Mouse (Mus musculus): ENCODE measurements around the gene Nos3. TPM values are rescaled to one million over a fixed set of nuclear protein-coding genes. Genes with fewer than 3 reads are reported as not detected.
A peak's percentile ranks its signal among the peaks of the same experiment; 100 is the strongest.

Gene Nos3
- polyA plus RNA-seq, 1 experiment from 2014 or later = 7.5 TPM

DNA sequence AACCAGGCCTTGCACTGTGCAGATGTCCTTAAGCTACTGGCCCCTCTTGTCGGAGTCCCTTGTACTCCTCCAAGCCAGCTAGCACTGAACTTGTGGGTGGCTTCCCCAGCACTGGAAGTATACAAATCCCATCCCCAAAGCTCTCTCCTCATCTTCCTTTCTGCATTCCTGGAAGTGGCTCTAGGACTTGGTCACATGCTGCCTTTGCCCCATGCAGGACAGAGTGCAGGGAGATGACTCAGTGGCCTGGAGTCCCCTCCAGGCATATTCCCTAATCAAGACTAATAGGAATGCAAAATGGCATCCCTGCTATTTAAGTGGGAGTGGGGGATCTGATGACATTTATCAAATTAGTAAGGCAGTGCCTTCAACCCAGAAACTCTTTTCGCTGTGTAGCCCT, 47.5 kb downstream of the Nos3 start:
- ATAC-seq (ENCODE audit: insufficient number of reproducible peaks, low FRiP score, low TSS enrichment, low read depth) = no peak
- 78% methylated on average over 2 of the region's 2 CpGs for WGBS

DNA sequence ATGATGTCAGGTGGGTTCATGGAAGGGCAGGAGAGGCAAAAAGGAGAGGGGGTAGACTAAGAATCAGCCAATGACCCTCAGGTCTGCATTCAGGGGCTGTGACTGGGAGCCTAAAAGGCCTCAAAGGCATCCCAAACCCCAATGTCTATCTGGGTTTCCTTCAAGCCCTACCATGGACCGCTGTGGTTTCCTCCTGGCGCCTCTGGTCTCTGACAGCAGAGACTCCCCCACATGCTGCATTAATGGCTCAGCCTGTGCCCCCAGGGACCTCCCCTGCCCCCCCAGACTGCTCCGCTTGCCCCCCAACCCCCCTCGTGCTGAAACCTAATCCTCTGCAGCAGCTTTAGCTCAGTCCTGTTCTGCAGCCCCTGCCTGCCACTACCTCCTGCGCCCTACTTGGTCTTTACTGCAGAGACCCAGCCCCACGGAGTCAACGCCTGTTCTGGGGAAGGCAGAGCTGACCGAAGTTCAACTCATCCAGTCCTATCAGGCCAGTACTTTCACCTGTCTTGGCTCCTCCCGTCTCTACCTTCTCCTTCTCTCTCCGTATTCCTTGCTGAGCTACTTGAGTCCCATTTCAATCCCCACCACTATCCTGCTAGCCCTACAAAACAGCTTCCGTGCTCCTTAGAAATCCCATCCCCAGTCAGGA, 48.6 kb downstream of the Nos3 start, which contains the start of gene Asic3:
Gene Asic3 (plus strand): TSS at position 351 of the 652 bp plus-strand sequence.
- no peak within 1 kb of the TSS for H3K4me2 ChIP-seq

More for the DNA sequence above, 47.5 kb downstream of the Nos3 start:
- Histone ChIP-seq H3K27me3 (no peaks in the 10 kb centered on the region; the same call in 1 of the 2 replicates), H3K4me1 (peaks cover 24% of the 10 kb centered on the region), H3K27ac (no peak overlapping the region), H3K9ac (no peak overlapping the region), H3K36me3 (peaks cover 23% of the 10 kb centered on the region), H3K4me3 (no peak overlapping the region), H3K9me3 (no peaks in the 10 kb centered on the region), H3K4me2 (no peak overlapping the region)

DNA sequence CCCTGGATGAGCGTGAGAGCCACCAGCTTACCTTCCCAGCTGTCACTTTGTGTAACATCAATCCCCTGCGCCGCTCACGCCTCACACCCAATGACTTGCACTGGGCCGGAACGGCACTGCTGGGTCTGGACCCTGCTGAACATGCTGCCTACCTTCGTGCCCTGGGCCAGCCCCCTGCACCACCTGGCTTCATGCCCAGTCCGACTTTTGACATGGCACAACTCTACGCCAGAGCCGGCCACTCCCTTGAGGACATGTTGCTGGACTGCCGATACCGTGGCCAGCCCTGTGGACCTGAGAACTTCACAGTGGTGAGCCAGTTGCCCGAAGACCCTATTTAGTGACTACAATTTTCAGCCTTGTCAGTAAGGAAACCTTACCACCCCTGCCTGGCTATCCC, 49.3 kb downstream of the Nos3 start:
- Histone ChIP-seq H3K36me3 (peaks cover 15% of the 10 kb centered on the region), H3K9ac (no peak overlapping the region), H3K4me1 (peaks cover 24% of the 10 kb centered on the region), H3K4me2 (no peak overlapping the region), H3K27ac (no peak overlapping the region), H3K4me3 (no peak overlapping the region), H3K9me3 (no peaks in the 10 kb centered on the region), H3K27me3 (no peaks in the 10 kb centered on the region; the same call in 1 of the 2 replicates)
- ATAC-seq (ENCODE audit: insufficient number of reproducible peaks, low FRiP score, low TSS enrichment, low read depth) = no peak
- 72% methylated on average over 13 of the region's 13 CpGs for WGBS

More for the DNA sequence above, 48.6 kb downstream of the Nos3 start, which contains the start of gene Asic3:
- 34% methylated on average over 11 of the region's 11 CpGs for WGBS
- H3K27me3 ChIP-seq = no peaks in the 10 kb centered on the region; the same call in 1 of the 2 replicates
- peaks cover 24% of the 10 kb centered on the region for H3K4me1 ChIP-seq
- H3K27ac ChIP-seq = no peak within 1 kb of the TSS
- ATAC-seq (ENCODE audit: insufficient number of reproducible peaks, low FRiP score, low TSS enrichment, low read depth) = no peak
- peaks cover 15% of the 10 kb centered on the region for H3K36me3 ChIP-seq
- H3K9me3 ChIP-seq = no peaks in the 10 kb centered on the region
- no peak within 1 kb of the TSS for H3K4me3 ChIP-seq
- H3K9ac ChIP-seq = no peak within 1 kb of the TSS

DNA sequence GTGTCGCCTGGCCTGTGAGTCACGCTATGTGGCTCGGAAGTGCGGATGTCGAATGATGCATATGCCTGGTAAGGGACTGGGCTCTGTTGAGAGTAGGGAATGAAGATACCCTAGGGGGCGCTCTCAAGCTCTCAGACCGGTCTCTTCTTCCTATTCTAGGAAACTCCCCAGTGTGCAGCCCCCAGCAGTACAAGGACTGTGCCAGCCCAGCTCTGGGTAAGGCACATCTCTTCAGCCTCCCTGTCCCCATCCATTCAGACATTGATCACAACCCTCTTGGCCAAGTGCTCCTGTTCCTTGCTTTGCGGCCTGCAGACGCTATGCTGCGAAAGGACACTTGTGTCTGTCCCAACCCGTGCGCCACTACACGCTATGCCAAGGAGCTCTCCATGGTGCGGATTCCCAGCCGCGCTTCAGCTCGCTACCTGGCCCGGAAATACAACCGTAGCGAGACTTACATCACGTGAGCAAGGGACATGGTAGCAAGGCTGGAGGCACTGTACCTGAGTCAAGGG, 51.7 kb downstream of the Nos3 start:
- Histone ChIP-seq H3K27ac (no peak overlapping the region), H3K9ac (no peak overlapping the region), H3K27me3 (no peaks in the 10 kb centered on the region; the same call in 1 of the 2 replicates), H3K4me3 (no peak overlapping the region), H3K36me3 (peaks cover 30% of the 10 kb centered on the region), H3K4me1 (peaks cover 24% of the 10 kb centered on the region), H3K4me2 (peak overlapping the region; percentile 15), H3K9me3 (no peaks in the 10 kb centered on the region)
- ATAC-seq (ENCODE audit: insufficient number of reproducible peaks, low FRiP score, low TSS enrichment, low read depth) = no peak
- 2% methylated on average over 21 of the region's 21 CpGs for WGBS

DNA sequence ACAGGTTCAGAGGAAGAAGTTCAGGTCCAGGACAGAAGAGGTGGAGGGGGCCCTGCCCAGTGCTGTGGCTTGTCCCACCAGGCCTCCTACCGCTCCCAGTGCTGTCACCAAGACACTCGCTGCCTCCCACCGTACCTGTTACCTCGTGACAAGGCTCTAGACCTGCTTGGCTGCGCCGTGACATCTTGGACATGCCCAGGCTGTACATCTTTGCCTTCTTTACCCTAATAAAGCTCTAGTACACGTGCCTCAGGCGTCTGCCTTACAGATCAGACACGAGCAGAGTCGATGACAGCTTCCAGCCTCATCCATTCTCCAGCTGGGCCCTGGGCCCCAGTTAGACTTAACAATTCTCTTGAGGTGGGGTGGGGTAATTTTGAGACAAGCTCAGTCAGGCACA, 53.0 kb downstream of the Nos3 start:
- H3K9ac ChIP-seq = no peak overlapping the region
- H3K4me2 ChIP-seq = no peak overlapping the region
- no peaks in the 10 kb centered on the region for H3K9me3 ChIP-seq
- 73% methylated on average over 10 of the region's 10 CpGs for WGBS
- no peak overlapping the region for H3K4me3 ChIP-seq
- no peaks in the 10 kb centered on the region; the same call in 1 of the 2 replicates for H3K27me3 ChIP-seq
- peaks cover 30% of the 10 kb centered on the region for H3K36me3 ChIP-seq
- H3K4me1 ChIP-seq = peaks cover 30% of the 10 kb centered on the region
- ATAC-seq (ENCODE audit: insufficient number of reproducible peaks, low FRiP score, low TSS enrichment, low read depth) = no peak
- H3K27ac ChIP-seq = no peak overlapping the region

DNA sequence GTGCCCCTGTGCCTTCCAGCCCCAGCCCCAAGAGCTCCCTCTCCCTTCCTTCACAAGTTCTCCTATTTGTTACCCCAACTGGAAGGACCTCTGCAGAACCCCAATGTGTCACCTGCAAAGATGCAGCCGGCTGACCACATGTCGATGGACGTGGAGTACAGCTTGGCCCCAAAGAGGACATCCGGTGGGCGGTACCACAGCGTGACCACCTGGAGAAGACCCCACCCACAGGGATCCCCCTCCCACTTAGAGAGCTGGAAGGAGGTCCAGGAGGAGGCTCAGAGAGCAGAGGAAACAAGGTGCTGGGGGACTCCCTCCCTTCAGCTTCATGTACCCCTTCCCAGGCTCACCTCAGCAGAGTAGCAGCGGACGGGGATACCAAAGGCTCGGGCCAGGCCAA, 55.8 kb downstream of the Nos3 start:
- Histone ChIP-seq H3K36me3 (peaks cover 30% of the 10 kb centered on the region), H3K4me3 (no peak overlapping the region), H3K9ac (no peak overlapping the region), H3K27me3 (no peaks in the 10 kb centered on the region), H3K9me3 (no peaks in the 10 kb centered on the region), H3K4me1 (peaks cover 31% of the 10 kb centered on the region), H3K27ac (no peak overlapping the region), H3K4me2 (no peak overlapping the region)
- no peak for ATAC-seq (ENCODE audit: insufficient number of reproducible peaks, low FRiP score, low TSS enrichment, low read depth)
- 82% methylated on average over 9 of the region's 9 CpGs for WGBS

DNA sequence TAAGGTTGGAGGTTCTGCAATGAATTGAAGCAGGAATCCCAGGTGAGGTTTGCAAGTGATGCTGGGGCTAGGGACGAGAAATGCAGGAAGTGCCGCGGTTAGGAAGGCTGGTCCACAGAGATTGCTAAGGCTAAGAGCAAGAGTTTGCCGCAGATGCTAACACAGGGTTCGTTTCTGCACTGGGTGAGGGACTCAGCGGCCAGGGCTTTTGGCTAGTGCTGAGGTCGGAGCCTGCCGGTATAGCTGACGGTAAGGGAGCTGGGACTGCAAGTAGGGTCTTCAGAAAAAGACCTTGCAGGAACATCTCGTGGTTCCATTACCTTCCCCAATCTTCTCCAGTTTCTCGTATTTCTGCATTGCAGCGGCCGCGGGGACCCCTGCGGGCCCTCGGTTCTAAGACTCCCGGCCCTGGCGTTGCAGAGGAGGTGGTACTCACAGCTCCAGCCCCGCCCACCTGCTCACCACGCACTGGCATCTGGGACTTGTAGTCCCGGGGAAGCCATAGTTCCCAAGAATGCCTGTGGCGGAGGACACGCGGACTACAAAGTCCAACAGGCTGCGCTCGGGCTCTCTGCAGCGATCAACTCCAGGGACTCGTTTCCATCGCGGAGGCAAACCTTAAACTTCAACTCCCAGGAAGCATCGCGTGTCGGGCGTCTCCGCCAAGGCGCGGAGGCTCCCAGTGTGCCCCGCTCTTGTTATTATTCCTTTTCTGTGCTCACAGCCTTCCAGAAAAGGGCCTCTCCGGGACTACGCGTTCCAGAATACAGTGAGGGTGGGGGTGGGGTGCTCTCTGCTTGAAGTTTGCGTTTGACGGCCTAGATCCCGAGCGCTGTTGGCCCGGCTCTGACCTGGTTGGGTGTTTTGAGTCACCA, 58.8 kb downstream of the Nos3 start, which contains the start of the genes Cdk5 and Slc4a2:
Gene Cdk5 (minus strand): TSS at position 402 of the 875 bp plus-strand sequence.
Gene Slc4a2 (plus strand): TSS at position 709 of the 875 bp plus-strand sequence.
- Histone ChIP-seq H3K9ac (peak within 1 kb of the TSS; percentile 78), H3K36me3 (peaks cover 27% of the 10 kb centered on the region), H3K9me3 (no peaks in the 10 kb centered on the region), H3K27me3 (no peaks in the 10 kb centered on the region), H3K27ac (peak within 1 kb of the TSS; percentile 94), H3K4me1 (peaks cover 50% of the 10 kb centered on the region), H3K4me2 (peak within 1 kb of the TSS; percentile 83), H3K4me3 (peak within 1 kb of the TSS; percentile 65)
- WGBS = under 1% methylated on average over 46 of the region's 46 CpGs
- peak; percentile 94 for ATAC-seq (ENCODE audit: insufficient number of reproducible peaks, low FRiP score, low TSS enrichment, low read depth)

DNA sequence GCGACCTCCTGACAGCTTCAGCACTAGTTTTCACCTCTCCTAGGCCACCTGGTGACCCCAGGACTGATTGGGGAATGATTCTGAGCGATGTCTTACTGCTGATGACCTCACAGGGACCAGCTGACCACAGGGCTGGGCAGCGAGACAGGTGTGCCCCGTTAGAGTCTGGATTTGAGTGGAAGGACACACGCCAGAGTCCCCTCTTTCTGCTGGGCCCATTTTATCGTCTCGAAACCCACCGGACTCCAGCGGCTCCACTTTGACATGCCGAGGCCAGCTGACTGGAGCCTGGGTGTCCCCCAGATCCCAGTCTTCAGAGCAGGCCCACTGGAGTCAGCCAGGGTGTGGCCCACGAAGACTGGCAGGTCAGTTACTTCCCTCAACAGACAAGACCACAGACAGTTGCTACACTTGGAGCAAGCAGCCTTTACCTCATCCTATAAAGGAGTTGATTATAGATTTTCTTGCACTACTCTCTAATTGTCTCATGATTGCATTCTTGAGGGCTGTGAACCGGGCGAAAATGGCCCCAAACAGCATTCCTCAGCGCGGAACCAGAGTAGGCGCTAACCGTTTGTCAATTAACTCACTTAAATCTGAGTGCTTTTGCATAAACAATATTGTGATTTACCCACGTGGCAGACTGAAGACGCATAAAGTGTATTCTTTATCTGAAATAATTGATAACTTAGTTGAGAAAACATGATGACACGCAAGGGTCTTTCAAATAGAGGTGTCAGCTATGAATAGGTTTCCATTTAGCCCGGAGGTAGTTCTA, 59.6 kb downstream of the Nos3 start:
- no peaks in the 10 kb centered on the region for H3K9me3 ChIP-seq
- no peak for ATAC-seq (ENCODE audit: insufficient number of reproducible peaks, low FRiP score, low TSS enrichment, low read depth)

DNA sequence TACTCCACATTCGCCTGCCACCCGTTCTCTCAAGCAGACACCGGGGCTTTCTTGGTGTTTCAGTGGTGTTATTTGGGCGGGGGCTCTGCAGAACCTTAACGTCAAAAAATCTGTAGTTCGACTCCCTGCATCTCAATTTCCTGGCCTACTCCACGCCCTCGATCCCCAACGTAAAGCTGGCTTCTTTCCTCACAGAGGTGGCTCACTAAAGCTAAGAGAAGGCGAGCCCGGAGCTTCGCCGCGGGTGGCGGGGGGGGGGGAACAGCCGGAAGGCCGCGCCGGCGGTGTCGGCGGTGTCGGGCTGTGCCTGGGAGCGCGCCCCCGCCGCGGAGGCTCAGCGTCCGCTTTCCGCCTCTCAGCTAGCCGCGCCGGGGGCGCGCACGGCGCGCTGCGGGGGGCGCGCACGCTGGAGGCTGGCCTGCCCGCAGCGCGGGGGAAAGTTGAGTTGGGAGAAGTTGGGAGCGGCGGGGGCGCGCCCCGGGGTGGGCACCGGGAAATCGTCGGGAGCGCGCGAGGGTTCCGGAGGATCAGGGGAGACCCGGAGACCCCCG, 60.3 kb downstream of the Nos3 start:
- WGBS = 2% methylated on average over 50 of the region's 60 CpGs
- Histone ChIP-seq H3K9me3 (no peaks in the 10 kb centered on the region), H3K4me1 (peaks cover 57% of the 10 kb centered on the region), H3K9ac (peak overlapping the region; percentile 78), H3K27ac (peak overlapping the region; percentile 94), H3K4me3 (peak overlapping the region; percentile 65), H3K36me3 (peaks cover 24% of the 10 kb centered on the region), H3K27me3 (no peaks in the 10 kb centered on the region), H3K4me2 (peak overlapping the region; percentile 83)
- 0 out of 2 replicates have a peak, but pooled peaks have one; percentile 6 for ATAC-seq (ENCODE audit: insufficient number of reproducible peaks, low FRiP score, low TSS enrichment, low read depth)

More for the DNA sequence above, 59.6 kb downstream of the Nos3 start:
- Histone ChIP-seq H3K4me1 (peaks cover 57% of the 10 kb centered on the region), H3K27ac (peak overlapping the region; percentile 94), H3K27me3 (no peaks in the 10 kb centered on the region), H3K4me2 (peak overlapping the region; percentile 83), H3K36me3 (peaks cover 24% of the 10 kb centered on the region), H3K4me3 (peak overlapping the region; percentile 65), H3K9ac (peak overlapping the region; percentile 60)
- WGBS = 10% methylated on average over 21 of the region's 21 CpGs

DNA sequence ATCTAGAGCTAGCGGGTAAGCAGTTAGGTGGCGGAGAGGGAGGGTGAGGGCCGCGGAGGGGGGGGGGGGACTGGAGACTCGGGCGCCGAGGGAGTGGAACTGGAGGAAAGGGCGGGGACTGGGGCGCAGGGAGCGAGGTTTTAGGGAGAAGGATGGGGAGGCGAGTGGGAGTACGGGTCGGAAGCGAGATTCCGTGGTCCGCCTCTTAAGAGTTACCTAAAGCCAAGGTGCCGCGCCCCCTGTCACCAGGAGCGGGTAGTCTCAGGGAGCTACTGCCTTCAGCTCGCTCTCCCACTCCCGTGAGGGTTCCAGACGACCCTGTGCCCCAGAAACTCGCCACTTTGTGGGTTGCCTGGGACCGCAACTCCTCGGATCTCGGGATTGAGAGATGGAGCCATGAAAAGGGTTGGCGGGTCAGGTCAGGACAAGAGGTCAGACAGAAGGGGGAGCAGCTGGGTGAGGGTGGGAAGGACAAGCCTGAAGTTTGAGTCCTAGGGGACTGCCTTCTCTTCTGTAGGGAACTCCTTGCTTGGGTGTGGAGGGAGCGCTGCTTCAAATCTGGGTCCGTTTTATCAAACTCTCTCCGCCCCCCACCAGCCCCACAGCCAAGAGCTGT, 60.9 kb downstream of the Nos3 start:
- H3K36me3 ChIP-seq = peaks cover 24% of the 10 kb centered on the region
- H3K4me3 ChIP-seq = peak overlapping the region; percentile 65
- H3K9ac ChIP-seq = peak overlapping the region; percentile 78
- no peaks in the 10 kb centered on the region for H3K9me3 ChIP-seq
- peak overlapping the region; percentile 94 for H3K27ac ChIP-seq
- peaks cover 57% of the 10 kb centered on the region for H3K4me1 ChIP-seq
- peak overlapping the region; percentile 83 for H3K4me2 ChIP-seq
- no peaks in the 10 kb centered on the region for H3K27me3 ChIP-seq
- under 1% methylated on average over 25 of the region's 30 CpGs for WGBS
- no peak for ATAC-seq (ENCODE audit: insufficient number of reproducible peaks, low FRiP score, low TSS enrichment, low read depth)

All from limb, embryonic 15.5 days (tissue).